Mouse (Mus musculus) CD8-positive naive resting alpha-beta T cell, adult 2 months (primary cell): ENCODE results near the gene Tnfaip8l2.
"Not testable (repeated sequence)": the region's sequence is repeated elsewhere in the genome, so short reads cannot be mapped to it uniquely, and the experiment has no call there.

Experiments used
- DNase-seq, 2 experiments: peaks; one replicate each; pipeline ENCODE4 v3.0.0; 2022; ENCODE audit warnings: low read depth in 2 of 2, low spot score in 2 of 2

The Tnfaip8l2 gene

DNA sequence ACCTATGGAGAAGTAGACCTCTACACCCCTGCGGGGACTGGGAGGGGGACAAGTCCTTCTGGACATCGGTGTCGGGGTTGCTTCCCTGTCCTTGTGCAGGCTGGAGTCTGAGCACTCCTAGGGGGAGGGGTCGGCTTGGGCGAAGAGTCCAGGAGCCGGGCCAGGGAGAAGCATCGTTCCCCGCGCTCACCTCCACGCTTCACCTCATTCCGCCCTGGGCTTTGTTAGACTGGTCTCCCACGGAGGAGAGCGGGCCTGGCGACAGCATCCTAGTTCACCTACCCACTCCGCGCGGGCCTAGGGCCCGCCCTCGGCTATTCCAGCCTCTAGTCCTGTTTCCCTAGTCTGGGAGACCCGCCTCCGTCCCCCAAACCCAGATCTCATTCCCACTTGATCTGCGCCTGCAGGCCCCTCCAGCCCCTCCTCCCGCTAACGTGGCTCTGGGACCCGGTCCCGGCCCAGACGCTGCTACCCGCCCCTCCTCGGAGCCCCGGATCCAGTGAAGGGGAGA is 18.9 kb upstream of the Tnfaip8l2 start:
- no peak for DNase-seq

DNA sequence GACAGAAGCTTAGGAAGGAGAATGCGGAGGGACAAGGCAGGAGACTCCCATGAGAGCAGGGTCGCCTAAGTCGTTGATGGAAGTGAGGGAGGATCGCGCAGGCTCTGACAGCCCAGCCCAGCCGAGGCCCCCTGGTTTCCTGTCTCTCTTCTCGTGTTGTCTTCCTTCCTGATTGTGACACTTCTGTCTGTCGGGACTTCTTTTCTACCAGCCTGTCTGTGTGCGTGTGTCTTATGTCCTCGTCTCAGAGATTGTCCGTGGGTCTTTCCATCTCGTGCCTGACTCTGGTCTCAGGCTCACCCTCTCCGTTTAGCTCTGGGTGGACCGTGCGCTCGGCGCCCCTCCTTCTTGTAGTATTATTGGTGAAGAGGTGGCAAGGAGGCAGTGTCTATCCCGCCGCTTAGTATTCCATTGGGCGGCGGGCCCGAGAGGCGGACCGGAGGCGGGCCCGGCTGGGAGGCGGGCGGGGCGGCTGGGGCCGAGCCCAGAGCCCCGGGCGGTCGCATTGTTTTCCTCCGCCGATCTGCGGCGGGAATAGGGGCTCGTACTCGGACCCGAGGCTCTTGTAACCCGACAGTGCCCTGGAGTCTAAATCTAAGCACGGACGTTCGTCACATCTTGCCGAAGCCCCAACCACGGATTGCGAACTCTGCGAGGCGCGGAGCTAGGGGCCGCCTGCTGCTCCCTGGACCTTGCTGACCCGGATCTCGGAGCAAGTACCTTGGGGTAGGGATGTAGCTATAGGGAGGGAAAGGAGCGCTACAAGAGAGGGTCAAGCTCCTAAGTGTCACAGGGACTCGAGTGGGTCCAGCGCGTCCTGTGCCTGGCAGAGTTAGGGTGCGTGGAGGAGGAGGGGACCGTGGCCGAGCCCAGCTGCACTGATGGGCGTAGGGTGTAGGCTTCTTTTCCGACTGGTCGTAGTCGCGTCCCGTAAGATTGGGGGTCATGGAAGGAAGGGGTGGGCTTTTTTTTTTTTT is 18.1 kb upstream of the Tnfaip8l2 start, which contains the start of gene Sema6c:
TSS of gene Sema6c (plus strand) at position 471 of the 977 bp plus-strand sequence.
- peak; percentile 75 to 81 for DNase-seq

DNA sequence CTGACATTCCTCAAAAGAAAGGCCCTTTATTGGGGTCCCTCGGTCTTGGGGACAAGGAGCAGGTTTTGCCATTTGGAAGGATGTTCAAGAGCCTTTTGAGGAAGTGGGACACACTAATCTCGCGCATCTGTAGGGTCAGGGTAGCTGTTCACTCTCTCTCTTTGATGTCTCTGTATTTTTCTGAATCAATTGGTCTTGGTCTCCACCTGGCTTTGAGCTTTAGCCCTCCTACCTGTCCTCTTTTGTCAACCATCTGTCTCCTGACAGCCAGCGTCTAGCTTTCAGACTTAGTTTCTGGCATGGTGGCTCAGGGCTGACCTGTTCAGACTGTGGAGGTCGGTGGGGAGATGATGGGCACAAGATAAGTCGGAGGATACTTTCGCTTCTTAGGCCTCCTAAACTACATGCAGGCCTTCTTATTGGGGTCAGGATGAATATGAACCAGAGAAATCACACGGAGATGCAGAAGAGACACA is 17.4 kb upstream of the Tnfaip8l2 start:
- DNase-seq, result no peak

DNA sequence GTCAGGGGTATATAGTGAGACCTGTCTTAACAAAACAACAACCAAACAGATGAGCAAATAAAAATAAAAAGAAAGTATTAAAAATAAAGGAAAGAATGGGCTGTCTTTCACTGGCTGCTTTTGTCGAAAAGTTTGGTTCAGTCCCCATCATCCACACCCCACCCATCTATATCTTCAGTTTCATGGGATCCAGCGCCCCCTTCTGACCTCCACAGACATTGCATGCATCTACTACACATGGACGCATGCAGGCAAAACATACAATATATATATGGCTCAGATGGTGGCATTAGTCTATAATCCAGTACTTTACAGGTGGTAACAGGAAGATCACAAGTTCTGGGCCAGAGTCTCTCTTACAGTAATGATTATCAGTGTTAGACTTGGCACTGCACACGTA is 11.7 kb upstream of the Tnfaip8l2 start:
- peak; percentile 72 to 85 for DNase-seq

DNA sequence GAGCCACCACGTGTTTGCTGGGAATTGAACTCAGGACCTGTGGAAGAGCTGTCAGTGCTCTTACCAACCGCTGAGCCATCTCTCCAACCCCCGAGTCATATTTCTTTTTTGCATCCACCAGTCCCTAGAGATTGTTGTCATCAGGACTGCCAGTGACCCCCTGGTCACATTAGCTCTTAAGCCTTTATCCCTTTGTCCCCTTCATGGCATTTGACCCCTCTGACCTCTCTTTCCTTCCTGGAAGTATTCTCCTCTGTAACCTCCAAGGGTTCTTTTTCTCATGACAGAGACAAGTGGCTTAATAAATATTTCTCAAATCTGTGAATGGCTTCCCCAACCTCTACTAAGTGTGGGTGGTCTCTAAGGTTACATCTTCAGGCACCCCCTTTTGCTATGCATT is 5.8 kb upstream of the Tnfaip8l2 start:
- no peak for DNase-seq

DNA sequence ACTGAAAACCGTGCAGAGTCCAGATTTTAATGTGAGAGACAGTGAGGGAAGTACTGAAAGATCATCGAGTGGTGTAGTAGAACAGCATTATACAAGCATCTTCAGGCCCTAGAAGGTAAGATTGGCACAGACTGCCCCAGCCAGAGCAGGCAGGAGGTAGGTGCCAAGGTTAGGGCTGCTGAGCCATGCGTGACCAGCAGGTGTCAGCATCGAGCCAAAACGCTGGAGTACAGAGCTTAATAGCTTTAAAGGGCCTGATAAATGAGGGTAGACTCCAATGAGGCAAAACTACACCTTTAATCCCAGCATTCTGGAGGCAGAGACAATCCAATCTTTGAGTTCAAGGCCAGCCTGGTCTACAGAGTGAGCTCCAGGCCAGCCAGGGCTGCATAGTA is 454 bp upstream of the Tnfaip8l2 start:
- DNase-seq, result peak; percentile 87 to 94

DNA sequence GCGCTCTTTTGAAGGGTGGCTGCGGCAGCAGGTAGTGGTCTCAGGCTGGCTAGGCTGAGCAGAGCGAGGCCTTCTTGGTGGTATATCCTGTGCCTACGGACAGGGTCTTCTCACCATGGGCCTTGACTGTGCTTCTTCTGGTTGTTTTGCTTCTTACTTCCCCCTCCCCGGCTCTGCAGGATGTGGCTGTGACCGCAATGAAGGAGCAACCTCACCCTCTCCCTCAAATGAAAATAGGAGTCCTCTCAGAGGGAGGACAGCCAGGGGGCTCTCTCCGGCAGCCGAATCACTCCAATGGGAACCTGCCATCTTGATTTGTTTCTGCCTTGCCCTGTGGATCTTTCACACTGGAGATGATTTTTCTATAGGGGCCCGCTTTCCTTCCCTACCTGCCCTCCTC is 686 bp downstream of the Tnfaip8l2 start:
- DNase-seq, result peak; percentile 62 to 73

DNA sequence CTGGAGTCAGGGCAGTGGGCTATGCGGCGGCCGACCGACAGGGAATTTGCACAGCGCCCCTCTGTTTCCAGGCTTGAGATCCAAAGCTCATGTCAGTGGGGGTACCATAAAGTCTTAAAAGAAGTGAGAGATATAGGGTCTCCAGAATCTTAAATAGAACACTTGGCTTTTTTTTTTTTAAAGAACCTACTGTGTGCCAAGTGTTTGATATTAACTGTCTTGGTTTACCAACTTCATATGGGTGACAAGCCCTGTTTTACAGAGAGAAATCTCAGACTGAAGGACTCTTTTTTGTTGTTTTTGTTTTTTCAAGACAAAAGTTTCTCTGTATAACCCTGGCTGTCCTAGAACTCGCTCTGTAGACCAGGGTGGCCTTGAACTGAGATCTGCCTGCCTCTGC is 1.4 kb downstream of the Tnfaip8l2 start:
- DNase-seq, result no peak

DNA sequence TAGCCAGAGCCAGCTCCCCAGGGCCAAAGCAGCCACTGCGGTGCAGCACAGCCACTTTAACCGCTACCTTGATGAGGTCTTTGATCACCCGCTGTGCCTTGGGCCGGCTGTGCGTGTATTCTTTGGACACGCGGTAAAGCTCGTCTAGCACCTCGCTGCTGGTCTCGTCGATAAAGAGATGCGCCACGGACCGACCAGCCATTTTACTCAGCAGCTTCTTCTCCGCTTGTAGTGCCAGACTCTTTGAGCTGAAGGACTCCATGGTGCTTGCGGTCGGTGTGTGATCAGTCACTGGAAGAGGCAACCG is 1.9 kb downstream of the Tnfaip8l2 start:
- DNase-seq, result no peak

DNA sequence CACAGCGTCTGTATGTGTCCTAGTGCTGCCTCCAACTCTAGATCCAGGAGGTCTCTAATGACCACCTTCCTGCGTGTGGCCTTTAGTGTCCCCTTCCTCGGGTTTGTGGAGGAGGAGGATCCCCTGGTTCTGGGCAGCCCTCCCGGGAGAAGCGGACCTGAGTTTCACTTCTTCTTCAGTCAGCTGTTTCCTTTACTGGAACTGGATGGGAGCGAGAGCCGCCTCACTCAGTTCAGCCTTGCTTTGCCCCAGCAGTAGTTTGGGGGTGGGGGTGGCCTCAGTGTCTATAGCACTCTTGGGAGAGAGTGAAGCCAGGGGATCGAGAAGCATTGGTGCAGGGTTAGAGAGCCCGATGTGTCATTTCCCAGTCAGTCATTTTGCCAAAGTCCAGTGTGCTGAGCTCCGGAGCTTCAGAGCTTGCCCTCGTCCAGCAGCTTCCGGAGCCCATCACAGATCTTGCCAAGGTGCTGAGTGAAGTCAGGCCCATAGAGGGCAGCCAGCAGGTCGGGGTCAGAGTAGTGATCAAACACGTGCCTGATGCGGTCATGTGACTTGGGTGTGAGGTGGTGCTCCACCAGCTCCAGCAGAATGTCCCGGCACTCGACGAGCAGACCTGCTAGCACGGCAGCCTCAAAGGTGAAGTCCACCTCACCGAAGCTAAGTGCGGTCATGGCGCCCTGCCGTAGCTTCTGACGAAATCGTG is 2.4 kb downstream of the Tnfaip8l2 start:
- DNase-seq, result peak in 1 of 2 experiments; percentile 4

DNA sequence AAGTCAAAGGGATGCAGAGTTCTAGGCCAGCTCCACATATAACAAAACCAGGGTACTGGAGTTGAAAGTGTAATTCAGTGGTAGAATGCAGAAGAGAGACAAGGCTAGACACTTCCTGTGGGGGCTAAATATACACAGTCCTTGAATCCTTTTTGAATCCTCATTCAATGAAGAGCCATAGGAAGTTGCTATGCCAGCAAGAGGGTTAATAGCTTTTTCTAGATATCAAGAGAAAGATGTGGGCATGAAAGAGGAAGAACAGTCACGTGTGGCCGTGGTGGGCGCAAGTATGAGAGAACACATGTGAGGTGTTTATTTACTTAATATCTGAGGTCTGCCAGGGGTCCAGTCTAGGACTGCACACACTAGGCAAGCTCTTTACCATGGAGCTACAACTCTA is 5.8 kb downstream of the Tnfaip8l2 start:
- no peak for DNase-seq

DNA sequence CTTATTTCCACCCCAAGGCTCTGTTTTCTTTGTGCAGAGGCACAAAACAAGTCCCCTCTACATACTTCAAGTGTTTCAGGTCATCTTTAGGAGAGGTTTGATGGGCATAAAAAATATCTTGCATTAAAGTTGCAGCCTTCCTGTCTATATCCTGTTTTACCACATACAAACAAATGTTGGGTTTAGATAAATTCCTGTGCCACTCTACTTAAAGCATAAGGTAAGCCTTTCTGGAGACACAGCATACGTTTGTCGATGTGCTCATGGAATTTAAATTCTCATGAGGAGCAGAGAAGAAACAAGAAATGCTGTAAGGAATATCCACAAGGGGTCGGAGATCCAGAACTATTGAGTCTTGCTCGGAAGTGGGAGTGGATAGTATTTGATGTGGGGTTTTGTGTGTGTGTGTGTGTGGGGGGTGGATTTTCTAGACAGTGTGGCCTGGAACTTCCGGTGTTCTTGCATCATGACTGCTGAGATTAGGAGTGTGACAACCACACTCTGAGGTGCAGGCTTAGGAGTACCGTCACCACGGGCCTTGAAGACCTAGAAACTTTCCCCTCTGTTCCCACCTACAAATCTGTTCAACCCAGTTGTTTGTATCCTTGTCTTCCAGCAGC is 6.6 kb downstream of the Tnfaip8l2 start:
- DNase-seq, result peak; percentile 62 to 79

DNA sequence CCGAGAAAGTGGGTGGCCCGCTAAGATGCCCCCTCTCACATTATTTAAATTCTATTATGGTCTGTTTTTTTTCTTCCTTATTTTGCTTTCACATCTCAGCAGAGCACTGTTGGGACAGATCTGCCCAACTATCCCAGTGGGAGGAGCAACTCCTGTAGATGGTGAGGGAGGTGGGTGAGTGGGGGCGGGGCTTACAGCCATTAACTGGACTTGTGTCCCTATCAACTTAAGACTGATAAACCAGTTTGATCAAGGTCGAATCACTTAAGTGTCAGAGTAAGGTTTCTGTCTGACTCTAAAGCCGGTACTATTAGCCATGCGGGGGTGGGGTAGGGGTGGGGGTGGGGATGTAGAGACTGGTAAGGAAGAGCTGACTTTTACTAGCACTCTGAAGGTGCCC is 7.1 kb downstream of the Tnfaip8l2 start:
- DNase-seq, result no peak

DNA sequence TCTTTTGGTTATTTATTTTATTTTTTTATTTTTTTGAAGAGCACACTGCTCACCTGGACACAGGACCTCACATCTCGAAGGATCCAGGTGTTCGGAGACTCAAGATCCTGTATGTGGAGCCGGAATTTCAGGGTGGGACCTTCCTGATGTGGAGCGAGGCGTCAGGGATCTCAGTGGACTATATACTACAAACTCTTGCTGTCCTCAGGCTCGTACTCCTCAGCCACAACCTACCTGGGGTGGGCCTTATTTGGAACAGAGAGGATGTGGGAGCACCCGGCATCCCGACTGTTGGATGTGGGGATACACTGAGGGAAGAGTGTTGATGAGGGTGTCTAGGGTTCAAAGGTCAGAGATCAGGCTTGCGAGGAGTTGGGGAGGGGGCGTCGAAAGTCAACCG is 8.0 kb downstream of the Tnfaip8l2 start:
- DNase-seq, result not testable (repeated sequence)

DNA sequence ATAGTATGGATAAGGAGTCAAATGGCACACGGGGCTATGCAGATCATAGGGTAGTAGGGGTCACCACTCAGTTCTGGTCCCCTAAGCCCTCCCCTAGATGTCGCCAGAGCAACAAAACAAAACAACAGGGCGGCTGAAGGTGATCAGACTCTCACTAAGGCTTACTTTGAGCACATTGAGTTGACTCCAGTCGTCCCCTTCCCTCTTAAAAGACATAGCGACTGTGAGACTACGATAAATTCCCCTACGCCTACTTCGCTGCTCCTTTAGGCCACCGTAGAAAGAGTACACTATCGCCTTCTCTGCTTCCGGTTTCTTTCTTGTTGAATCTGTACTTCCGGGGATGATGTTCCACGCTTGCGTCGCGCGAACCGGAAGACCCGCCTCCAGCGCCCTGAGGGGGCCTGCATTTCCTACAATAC is 8.5 kb downstream of the Tnfaip8l2 start, which contains the start of the genes Scnm1 and Lysmd1:
TSS of gene Scnm1 (minus strand) at position 332 of the 422 bp plus-strand sequence.
TSS of gene Lysmd1 (plus strand) at position 409 of the 422 bp plus-strand sequence.
- peak; percentile 82 to 88 for DNase-seq

DNA sequence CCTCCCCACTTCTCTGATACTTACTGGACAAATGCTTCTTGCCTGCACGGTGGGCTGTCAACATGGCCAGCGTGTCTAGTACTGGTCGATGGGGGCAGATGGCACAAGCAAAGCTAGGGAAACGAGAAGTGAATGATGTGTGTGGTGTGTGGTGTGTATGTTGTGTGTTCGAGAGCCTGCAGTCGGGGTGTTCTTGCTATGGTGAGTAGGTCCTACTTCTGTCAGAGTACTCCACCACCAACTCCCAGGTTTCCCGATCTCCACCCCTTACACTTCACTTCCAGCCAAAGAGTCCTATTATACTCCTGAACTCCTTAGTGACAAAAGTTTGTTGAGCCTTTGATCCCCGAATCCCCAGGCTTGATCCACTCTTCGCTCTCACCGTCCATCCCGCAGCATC is 9.0 kb downstream of the Tnfaip8l2 start:
- DNase-seq, result no peak

DNA sequence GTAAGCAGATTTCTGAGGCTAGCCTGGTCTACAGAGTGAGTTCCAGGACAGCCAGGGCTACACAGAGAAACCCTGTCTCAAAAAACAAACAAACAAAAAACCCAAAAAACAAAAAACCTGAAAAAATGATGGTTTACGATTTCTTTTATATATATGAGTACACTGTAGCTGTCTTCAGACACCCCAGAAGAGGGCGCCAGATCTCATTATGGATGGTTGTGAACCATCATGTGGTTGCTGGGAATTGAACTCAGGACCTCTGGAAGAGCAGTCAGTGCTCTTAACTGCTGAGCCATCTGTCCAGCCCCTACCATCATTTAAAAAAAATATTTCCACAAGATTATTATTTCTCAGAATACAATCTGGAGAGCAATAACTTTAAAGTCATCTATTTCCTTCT is 9.8 kb downstream of the Tnfaip8l2 start:
- not testable (repeated sequence) for DNase-seq

DNA sequence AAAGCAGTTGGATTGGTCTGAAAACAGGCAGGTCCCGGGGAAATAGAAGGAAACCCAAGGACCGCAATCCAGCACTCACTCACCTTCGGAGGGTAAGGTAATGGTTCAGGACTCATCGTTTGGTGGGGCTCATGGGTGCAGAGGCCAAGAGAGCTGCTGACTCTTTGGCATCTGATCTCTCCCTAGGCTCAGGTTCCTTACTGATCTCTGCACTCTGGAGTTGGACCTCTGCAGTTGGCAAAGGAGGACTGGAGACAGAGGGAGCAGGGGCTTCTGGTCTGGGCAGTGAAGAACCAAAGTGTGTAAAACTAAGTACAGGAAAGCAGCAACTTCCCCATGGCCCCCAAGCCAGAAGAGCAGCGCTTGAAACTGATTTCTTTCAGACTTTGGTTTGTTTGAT is 12.1 kb downstream of the Tnfaip8l2 start:
- DNase-seq, result no peak

DNA sequence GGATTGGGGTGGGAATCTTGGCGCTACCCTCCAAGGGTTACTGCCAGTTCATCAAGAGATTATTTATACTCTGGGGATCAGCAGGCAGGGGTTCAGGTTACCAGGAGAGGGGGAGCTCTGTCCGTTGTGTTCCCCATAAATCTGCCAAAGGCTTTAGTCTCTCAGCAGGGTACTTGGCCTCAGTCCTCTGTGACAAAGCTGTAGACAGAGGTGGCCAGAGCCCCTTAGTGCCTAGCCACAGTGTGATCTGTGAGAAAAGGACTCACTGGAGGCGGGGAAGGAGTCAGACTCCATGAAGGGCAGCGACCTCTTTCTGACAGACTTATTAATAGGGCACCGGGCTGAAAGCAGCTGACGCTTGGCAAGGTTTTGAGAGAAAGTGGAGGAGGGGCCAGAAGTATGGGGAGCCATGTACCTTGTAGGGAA is 12.9 kb downstream of the Tnfaip8l2 start:
- DNase-seq, result no peak

DNA sequence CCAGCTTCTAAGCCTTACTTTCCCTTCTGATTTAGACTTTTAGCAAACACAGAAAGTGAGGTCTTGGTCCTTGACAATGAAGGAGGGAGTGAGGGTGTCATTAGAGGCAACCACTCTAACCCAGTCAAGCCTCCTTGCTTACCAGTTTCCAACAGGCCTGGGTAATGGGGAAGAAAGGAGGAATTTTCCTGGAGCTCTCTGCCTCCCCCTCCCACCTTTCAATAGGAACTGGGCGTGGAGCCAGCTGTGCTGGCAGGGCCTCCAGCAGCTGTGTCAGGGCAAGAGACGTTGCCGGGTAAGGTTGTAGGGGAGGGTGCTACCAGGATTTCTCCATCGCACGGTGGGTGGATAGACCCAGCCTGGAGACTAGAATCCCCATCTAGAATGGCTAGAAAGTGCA is 17.2 kb downstream of the Tnfaip8l2 start:
- no peak for DNase-seq

DNA sequence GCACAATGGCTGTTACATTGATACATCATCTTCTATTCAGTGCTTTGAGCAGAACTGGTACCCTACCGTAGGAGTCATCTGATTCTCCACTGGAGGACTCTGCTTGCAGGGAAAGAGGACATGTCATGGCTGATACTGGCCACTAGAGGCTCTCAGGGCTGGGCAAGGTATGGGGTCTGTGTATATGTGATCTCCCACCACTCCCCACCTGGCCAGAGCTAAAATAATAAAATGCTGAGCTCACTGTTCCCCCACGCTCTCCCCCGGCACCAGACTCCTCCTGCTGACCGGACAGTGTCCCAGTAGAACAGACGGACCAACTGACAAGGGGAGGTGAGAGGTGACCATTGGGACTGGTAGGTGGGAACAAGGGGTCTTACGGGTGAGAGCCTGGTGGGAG is 17.9 kb downstream of the Tnfaip8l2 start, which contains the start of gene Tmod4:
TSS of gene Tmod4 (plus strand) at position 231 of the 400 bp plus-strand sequence.
- no peak for DNase-seq
